Mouse (Mus musculus) intestine, embryonic 14.5 days (tissue): ENCODE data around the gene Rxfp3. TPM values are rescaled to one million over a fixed set of nuclear protein-coding genes. Genes with fewer than 3 reads are reported as not detected.

Experiments
- ATAC-seq: fragments of 200-750 bp; cut with Nextera tagmentation; replicated peaks from 2 replicates; pipeline ENCODE4 v1.8.0; 2017; ENCODE audit warnings: low read depth, moderate number of reproducible peaks, moderate TSS enrichment, moderate library complexity; ENCODE audit not compliant: low FRiP score, low TSS enrichment
- DNase-seq: peaks from one replicate; pipeline ENCODE4 v3.0.0-alpha.2; 2018; ENCODE audit warnings: low spot score
- H3K27ac ChIP-seq: fragments of 300-500 bp; sonication (generic); 2 replicates; pipeline ENCODE4 v1.5.1; 2014; ENCODE audit warnings: low read depth, mild to moderate bottlenecking, control low read depth
- H3K27me3 ChIP-seq: fragments of 300-500 bp; sonication (generic); replicated peaks from 2 replicates; pipeline ENCODE4 v1.6.1; 2014; ENCODE audit warnings: low read length, control low read depth; ENCODE audit not compliant: control insufficient read depth, insufficient read depth
- H3K36me3 ChIP-seq: fragments of 300-500 bp; sonication (generic); 2 replicates; pipeline ENCODE4 v1.6.1; 2014; ENCODE audit warnings: low read length, control low read depth; ENCODE audit not compliant: control insufficient read depth, insufficient read depth
- H3K4me1 ChIP-seq: fragments of 300-500 bp; sonication (generic); replicated peaks from 2 replicates; pipeline ENCODE4 v1.6.1; 2014; ENCODE audit warnings: low read length, control low read depth, mixed read lengths; ENCODE audit not compliant: control insufficient read depth, insufficient read depth
- H3K4me2 ChIP-seq: fragments of 300-500 bp; sonication (generic); 2 replicates; pipeline ENCODE4 v1.6.1; 2014; ENCODE audit warnings: low read length
- H3K4me3 ChIP-seq: fragments of 300-500 bp; sonication (generic); 2 replicates; pipeline ENCODE4 v1.5.1; 2014; ENCODE audit warnings: low read depth, low read length, control low read depth, mixed read lengths
- H3K9ac ChIP-seq: fragments of 300-500 bp; sonication (generic); 2 replicates; pipeline ENCODE4 v1.6.1; 2014; ENCODE audit warnings: mild to moderate bottlenecking, low read length
- H3K9me3 ChIP-seq: fragments of 300-500 bp; sonication (generic); 2 replicates; pipeline ENCODE4 v1.6.1; 2016; ENCODE audit warnings: low read length, control low read depth; ENCODE audit not compliant: control insufficient read depth
- WGBS: fragments of 180-500 bp; shearing (Covaris S2); extraction: QIAGEN DNeasy Blood & Tissue Kit; methylation state at CpG from one replicate; pipeline ENCODE4 v1.1.7; 2014; 5-methylcytosine and 5-hydroxymethylcytosine counted together
- polyA plus RNA-seq: library from polyadenylated mRNA; unstranded; fragments of >200 nt; fragmentation: Nextera tagmentation; extraction: Ambion mirVana; gene quantifications from 2 replicates; pipeline ENCODE4 v1.2.1, GENCODE M21; 2014

The Rxfp3 gene
- polyA plus RNA-seq, 1 experiment from 2014 or later, result not detected

GRCm38 (mm10) chr15:11065528-11066171, 27.9 kb upstream of the Rxfp3 start:
- peaks cover 10% of the 10 kb centered on the region for H3K4me1 ChIP-seq
- peak overlapping the region; percentile 42 for H3K4me3 ChIP-seq
- peak overlapping the region; percentile 56 for H3K9ac ChIP-seq
- no peaks in the 10 kb centered on the region for H3K27me3 ChIP-seq
- ATAC-seq (0 out of 2 replicates have a peak, but pooled peaks have one; percentile 16), DNase-seq (peak; percentile 58)
- no peaks in the 10 kb centered on the region for H3K36me3 ChIP-seq
- H3K9me3 ChIP-seq, result no peaks in the 10 kb centered on the region
- 7% methylated on average over 9 of the region's 9 CpGs for WGBS
- peak overlapping the region; percentile 90 for H3K27ac ChIP-seq
- H3K4me2 ChIP-seq, result peak overlapping the region; percentile 61

DNA sequence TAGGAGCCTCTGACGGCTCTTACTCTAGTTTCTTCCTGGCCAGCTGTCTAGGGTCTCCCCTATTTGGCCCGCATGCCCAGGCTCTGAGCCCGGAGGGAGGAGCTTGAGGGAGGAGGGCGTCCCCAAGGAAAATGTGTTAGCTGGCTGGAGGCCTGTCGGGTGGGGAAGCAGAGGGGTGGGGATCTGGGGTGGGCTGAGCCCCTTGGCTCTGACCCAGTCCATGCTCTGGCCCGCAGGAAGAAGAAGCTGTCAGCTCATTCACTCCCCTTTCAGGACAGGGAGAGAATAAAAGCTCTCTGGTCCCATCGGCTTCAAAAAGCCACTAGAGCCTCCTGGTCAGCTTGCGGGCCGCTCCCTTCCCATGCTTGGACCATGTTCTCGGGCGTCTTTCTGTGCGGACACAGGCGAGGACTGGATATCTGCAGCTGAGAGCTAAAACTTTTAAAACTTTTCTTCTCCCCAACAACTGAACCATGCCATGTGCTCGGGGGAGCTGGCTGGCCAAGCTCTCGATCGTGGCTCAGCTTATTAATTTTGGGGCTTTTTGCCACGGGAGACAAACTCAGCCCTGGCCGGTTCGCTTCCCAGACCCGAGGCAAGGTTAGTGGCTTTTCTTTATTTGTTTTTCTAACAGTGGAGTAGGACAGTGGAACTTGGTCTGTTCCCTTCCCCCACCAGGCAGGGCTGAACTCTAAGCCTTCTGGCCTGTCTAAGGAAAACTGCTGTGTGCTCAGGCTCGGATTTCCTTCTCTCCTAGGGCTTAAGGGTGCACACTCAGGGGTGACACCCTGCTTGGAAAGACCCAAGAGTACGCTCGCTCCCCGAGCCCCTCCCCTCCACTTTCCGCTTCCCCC, 27.0 kb upstream of the Rxfp3 start, which contains the start of gene Adamts12:
Gene Adamts12 (plus strand): TSS at position 233 of the 854 bp plus-strand sequence.
- ATAC-seq (peak; percentile 86), DNase-seq (peak; percentile 83)
- H3K9me3 ChIP-seq, result no peaks in the 10 kb centered on the region
- WGBS, result 2% methylated on average over 25 of the region's 25 CpGs
- peak within 1 kb of the TSS; percentile 42 for H3K4me3 ChIP-seq
- peak within 1 kb of the TSS; percentile 90 for H3K27ac ChIP-seq
- no peaks in the 10 kb centered on the region for H3K36me3 ChIP-seq
- peaks cover 10% of the 10 kb centered on the region for H3K4me1 ChIP-seq
- peak within 1 kb of the TSS; percentile 56 for H3K9ac ChIP-seq
- no peaks in the 10 kb centered on the region for H3K27me3 ChIP-seq
- H3K4me2 ChIP-seq, result peak within 1 kb of the TSS; percentile 61

DNA sequence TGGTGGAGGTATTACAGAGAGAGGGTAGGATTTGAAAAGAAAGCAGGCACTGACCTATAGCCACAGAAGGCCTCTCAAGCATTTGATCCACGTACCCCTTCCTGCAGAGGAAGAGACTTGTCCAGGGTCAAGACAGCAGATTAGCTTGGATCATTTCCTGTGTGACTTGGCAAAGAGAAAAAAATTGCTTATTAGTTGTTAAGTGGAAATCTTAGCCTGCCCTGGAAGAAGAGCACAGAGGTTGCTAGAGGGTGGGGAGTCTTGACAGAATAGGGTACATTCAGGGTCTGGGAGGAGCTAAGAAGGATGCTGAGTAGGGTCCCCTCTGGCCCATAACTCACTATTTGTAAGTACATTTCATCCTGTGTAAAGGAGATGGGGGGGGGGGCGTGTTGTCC, 26.4 kb upstream of the Rxfp3 start:
- no peaks in the 10 kb centered on the region for H3K36me3 ChIP-seq
- ATAC-seq (peak; percentile 61), DNase-seq (no peak)
- peaks cover 10% of the 10 kb centered on the region for H3K4me1 ChIP-seq
- H3K4me3 ChIP-seq, result no peak overlapping the region
- H3K9me3 ChIP-seq, result no peaks in the 10 kb centered on the region
- no peaks in the 10 kb centered on the region for H3K27me3 ChIP-seq
- no peak overlapping the region for H3K9ac ChIP-seq
- 29% methylated on average over 2 of the region's 2 CpGs for WGBS
- peak overlapping the region; percentile 61 for H3K4me2 ChIP-seq
- peak overlapping the region; percentile 90 for H3K27ac ChIP-seq

GRCm38 (mm10) chr15:11062903-11063302, 25.1 kb upstream of the Rxfp3 start:
- H3K4me2 ChIP-seq, result no peak overlapping the region
- no peaks in the 10 kb centered on the region for H3K27me3 ChIP-seq
- no peak overlapping the region for H3K4me3 ChIP-seq
- H3K9ac ChIP-seq, result no peak overlapping the region
- 85% methylated on average over 1 of the region's 1 CpGs for WGBS
- peaks cover 10% of the 10 kb centered on the region for H3K4me1 ChIP-seq
- no peak for ATAC-seq
- no peaks in the 10 kb centered on the region for H3K9me3 ChIP-seq
- H3K27ac ChIP-seq, result no peak overlapping the region
- DNase-seq, result no peak
- H3K36me3 ChIP-seq, result no peaks in the 10 kb centered on the region

DNA sequence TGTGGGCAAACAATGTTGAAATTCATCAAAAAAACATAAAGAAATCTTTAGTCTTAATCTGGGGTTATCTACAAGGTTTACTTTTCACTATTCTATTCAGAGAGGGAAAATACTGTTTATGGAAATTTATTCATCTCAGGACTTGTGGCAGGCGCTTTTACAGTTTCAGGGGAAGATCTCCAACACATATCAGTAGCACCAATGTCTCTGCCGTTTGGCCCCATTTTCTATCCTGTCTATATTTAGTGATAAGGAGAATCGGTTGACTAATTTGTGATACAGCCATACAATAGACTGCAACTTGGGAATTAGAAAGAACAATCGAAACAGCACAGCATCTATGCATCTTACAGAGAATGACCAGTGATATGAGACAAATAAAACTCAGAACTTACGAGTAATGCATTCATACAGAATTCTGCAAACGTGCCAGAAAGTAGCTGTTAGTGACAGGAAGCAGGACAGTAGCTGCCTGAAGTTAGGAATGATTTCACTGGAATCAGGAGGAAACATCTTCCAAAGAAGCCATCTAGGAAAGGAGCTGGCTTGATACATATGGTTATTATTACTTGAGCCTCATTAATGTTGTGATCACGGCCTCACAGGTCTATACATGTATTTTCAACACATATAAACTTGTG, 16.8 kb upstream of the Rxfp3 start:
- H3K9me3 ChIP-seq, result no peaks in the 10 kb centered on the region
- no peak overlapping the region for H3K9ac ChIP-seq
- DNase-seq (no peak), ATAC-seq (no peak)
- no peak overlapping the region for H3K27ac ChIP-seq
- H3K27me3 ChIP-seq, result no peaks in the 10 kb centered on the region
- no peak overlapping the region for H3K4me2 ChIP-seq
- WGBS, result 72% methylated on average over 7 of the region's 7 CpGs
- H3K4me3 ChIP-seq, result no peak overlapping the region
- no peaks in the 10 kb centered on the region for H3K36me3 ChIP-seq
- H3K4me1 ChIP-seq, result no peaks in the 10 kb centered on the region

GRCm38 (mm10) chr15:11053678-11054439, 16.1 kb upstream of the Rxfp3 start:
- Histone ChIP-seq H3K36me3 (no peaks in the 10 kb centered on the region), H3K27ac (no peak overlapping the region), H3K9ac (no peak overlapping the region), H3K27me3 (no peaks in the 10 kb centered on the region), H3K4me1 (no peaks in the 10 kb centered on the region), H3K9me3 (no peaks in the 10 kb centered on the region), H3K4me3 (no peak overlapping the region), H3K4me2 (no peak overlapping the region)
- DNase-seq (no peak), ATAC-seq (no peak)
- 72% methylated on average over 10 of the region's 10 CpGs for WGBS

- DNase-seq (no peak), ATAC-seq (no peak)
- H3K27ac ChIP-seq, result no peak overlapping the region
- H3K4me2 ChIP-seq, result no peak overlapping the region
- H3K27me3 ChIP-seq, result peaks cover 6% of the 10 kb centered on the region
- H3K36me3 ChIP-seq, result no peaks in the 10 kb centered on the region
- WGBS, result 83% methylated on average over 5 of the region's 5 CpGs
- H3K9me3 ChIP-seq, result no peaks in the 10 kb centered on the region
- H3K9ac ChIP-seq, result no peak overlapping the region
- H3K4me1 ChIP-seq, result peaks cover under 1% of the 10 kb centered on the region; the same call in 1 of the 2 replicates
- H3K4me3 ChIP-seq, result no peak overlapping the region
These were observed 5.0 kb upstream of the Rxfp3 start for GRCm38 (mm10) chr15:11042828-11043227.

DNA sequence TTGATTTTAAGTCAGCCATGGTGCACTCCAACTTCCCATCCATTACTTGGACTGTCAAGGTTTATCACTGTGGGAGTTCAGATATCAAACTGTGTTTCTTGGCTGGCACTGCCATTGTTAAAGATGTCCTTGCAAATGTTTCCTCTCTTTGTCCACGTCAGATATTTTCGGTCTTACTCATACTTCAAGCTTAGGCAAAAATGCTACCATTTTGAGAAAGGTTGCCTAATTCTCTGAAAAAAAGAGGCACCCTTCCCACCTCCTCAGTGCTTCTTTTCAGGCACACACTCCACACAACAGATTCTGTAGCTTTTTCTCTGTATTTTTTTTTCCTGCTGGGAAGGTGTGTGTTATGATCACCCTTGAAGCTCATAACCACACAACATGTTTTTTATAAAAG, 3.4 kb upstream of the Rxfp3 start:
- ATAC-seq, result no peak

More for the DNA sequence above, 3.4 kb upstream of the Rxfp3 start:
- Histone ChIP-seq H3K9ac (no peak overlapping the region), H3K9me3 (no peaks in the 10 kb centered on the region), H3K27ac (no peak overlapping the region), H3K4me3 (no peak overlapping the region), H3K27me3 (peaks cover 22% of the 10 kb centered on the region), H3K4me1 (peaks cover 16% of the 10 kb centered on the region), H3K4me2 (no peak overlapping the region), H3K36me3 (no peaks in the 10 kb centered on the region)
- 85% methylated on average over 2 of the region's 2 CpGs for WGBS
- no peak for DNase-seq
